Mouse (Mus musculus) erythroblast, adult 5-6 weeks (primary cell): ENCODE results near the gene Stac3. TPM values are rescaled to one million over a fixed set of nuclear protein-coding genes. Genes with fewer than 3 reads are reported as not detected.

Source experiments
- ATAC-seq: replicated peaks from 2 replicates; pipeline ENCODE4 v1.8.0; 2016; ENCODE audit warnings: moderate number of reproducible peaks, mild to moderate bottlenecking, moderate TSS enrichment, inconsistent platforms; ENCODE audit not compliant: poor library complexity, low FRiP score, severe bottlenecking
- total RNA-seq, 2 experiments: library from RNA; stranded (forward) in 1 of 2; stranded (reverse) in 1 of 2; fragments of 150-400 nt in 1 of 2; fragments of 200-764, 138-1000 nt in 1 of 2; gene quantifications; 2 replicates each; pipeline versions ENCODE4 v1.2.3 to v1.2.4; 2015 to 2017; ENCODE audit warnings: low replicate concordance in 2 of 2

Gene Stac3
- not detected in 2 replicates for total RNA-seq (2015; ENCODE audit: low replicate concordance)
- not detected in 2 replicates for total RNA-seq (2017; ENCODE audit: low replicate concordance)

DNA sequence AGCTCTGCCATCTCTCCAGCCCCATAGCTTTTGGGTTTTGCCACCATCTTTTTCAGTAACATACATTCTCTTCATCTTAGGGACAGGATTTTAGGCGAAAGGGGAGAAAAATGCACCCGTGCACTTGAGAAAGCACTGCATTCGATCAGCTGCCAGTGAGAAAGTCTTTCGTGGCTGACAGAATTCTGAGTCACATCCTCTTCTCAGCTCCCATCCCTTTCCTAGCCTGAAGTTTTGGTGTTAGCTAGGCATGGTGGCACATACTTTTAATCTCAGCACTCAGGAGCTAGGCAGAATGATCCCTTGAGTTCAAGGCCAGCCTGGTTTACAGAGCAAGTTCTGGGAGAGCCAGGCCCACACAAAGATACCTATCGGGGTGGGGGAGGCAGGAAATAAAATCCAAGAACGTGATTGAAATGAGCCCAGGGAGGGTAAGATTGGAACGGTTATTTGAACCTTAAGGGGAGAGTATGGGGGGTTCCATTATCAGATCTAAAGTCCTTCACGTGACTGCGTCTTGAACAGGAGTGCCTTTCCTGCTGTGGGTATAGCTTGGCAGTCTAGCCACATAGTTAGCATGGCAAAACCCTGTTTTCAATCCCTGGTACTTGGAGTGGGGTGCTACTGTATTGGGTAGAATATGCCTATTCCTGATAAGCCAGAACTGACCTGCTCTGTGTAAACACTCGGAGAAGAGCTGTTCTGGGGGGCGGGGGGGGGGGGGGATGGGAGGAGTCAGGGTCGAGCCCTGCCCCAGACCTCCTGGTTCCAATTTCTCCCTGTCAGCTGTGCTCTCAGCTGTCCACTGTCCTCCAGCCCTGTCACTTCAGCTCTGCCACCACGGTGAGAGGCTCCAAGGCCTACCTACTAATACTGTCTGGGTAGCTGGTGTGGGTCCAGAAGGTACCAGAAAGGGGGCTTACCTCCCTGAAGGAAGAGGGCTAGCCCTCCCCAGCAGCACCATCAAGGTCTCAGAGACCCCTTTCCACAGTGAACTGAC, at the start of gene Stac3:
Gene Stac3 (plus strand): TSS at position 793 of the 1,000 bp plus-strand sequence.
- ATAC-seq, result no peak

GRCm38 (mm10) chr10:127453701-127454100, 47.8 kb upstream of the Stac3 start:
- ATAC-seq, result no peak

- no peak for ATAC-seq
Observed at GRCm38 (mm10) chr10:127462411-127463096, 38.9 kb upstream of the Stac3 start.

GRCm38 (mm10) chr10:127471281-127471988, 30.1 kb upstream of the Stac3 start:
- no peak for ATAC-seq

- ATAC-seq, result no peak
Observed at GRCm38 (mm10) chr10:127472722-127473121, 28.8 kb upstream of the Stac3 start.

- ATAC-seq, result no peak
Observed at GRCm38 (mm10) chr10:127475175-127475574, 26.3 kb upstream of the Stac3 start.

DNA sequence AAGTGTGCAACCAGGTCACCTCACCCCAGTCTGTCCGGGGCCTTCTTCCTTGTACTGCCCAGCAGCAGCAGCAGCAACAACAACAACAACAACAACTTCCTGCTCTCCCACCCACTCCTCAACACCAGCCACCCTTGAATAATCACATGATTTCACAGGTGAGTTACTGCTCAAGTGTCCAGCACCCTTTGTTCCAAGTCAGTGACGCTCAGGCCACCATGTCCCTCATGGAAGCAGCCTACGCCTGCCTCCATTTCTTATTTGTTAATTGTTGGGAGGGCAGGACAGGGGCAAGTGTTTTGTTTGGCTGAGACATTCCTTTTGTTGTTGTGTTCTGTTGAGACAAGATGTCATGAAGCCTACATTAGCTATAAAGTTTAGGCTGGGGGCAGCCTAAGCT, 24.9 kb upstream of the Stac3 start:
- no peak for ATAC-seq

DNA sequence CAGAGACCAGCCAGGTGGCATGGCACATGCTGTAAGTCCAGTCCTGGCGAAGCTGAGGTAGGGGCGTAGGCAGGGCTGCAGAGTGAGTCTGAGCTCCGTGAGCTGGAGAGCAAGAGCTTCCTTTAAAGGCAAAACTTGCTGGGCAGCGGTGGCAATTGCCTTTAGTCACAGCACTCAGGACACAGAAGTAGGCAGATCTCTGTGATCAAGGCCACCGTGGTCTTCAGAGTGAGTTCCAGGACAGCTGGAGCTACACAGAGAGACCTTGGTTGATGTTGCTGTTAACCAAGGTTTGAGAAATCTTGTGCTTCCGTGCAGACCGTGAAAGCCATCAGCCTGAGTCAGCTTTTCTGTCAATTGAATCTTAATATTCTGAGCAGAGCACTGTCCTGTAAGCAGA, 24.2 kb upstream of the Stac3 start:
- ATAC-seq, result no peak

- ATAC-seq, result no peak
Observed at GRCm38 (mm10) chr10:127479131-127479530, 22.4 kb upstream of the Stac3 start.

DNA sequence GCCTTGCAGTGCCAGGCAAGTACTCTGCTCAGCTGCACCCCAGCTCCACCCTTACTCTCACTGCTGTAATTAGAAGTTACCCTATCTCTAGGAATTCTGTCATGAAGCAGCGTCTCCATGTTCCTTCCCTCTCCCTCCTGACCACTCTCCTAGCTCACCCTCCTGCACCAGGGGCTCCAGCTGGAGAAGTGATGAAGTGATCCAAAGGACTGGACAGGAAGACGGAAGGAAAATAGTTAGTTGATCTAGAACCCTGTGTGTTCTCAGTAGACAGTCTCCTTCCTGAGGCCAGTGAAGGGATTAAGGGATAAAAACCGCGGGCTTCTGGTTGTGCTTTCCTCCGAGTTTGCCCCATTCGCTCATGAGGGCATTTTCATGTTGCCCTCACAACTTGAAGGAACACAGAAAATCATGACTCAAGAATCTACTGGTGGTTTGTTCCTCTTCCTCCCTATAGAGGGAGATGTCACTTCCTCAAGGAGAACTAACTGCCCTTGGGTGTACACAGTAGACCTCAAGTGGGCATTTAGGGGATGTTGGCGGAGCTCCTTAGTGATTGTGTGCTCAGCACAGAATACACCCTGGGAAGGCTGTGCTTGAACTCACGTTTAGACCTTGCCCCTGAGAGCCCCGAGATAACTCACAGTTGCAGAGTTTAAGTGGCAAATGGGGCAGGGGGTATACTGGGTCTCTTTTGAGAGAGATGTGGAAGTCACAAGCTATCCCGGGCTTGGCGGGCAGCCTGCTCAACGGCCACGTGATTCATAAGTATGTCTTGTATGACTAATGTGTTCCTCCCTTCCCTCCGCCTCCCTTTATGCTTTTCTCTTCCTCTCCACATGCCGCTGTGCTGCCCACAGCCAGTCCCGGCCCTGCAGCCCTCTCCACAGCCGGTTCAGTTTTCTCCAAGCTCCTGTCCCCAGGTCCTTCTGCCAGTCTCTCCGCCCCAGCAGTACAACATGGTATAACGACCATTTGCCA, 20.4 kb upstream of the Stac3 start:
- ATAC-seq, result no peak

DNA sequence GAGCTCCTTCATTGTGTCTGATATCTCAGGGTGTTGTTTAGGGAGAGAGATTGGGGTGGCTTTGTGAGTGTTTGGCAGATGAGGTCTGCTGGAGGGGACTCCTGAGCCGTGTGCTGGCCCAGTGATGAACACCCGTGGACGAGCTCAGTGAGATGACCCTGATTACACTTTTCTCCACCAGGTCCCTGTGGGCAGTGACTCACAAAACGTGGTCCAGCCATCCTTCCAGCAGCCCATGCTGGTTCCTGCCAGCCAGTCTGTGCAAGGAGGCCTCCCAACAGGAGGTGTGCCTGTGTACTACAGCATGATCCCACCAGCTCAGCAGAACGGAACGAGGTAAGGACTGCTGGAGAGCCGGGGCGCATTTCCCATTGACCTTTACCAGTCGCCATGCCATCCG, 16.3 kb upstream of the Stac3 start:
- no peak for ATAC-seq

GRCm38 (mm10) chr10:127488856-127489255, 12.6 kb upstream of the Stac3 start:
- no peak for ATAC-seq

- no peak for ATAC-seq
Observed at GRCm38 (mm10) chr10:127490160-127491127, 11.0 kb upstream of the Stac3 start.

DNA sequence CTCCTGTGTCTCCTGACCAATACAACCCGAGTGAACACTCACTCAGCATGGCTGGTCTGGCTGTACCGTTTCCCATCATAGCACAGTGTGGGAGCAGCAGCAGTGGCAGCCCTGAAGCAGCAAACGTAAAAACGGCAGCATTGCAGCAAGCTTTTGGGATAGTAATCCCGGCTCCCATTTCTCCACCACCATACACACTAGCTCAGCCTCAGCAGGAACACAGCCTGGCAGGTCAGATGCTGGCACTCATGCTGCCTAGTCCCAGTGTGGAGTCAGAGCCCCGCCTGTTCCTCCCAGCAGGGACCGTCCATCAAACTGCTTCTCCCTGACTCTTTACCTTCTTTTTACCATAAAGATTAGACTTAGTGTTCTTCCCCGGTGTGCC, 10.4 kb upstream of the Stac3 start:
- ATAC-seq, result no peak

DNA sequence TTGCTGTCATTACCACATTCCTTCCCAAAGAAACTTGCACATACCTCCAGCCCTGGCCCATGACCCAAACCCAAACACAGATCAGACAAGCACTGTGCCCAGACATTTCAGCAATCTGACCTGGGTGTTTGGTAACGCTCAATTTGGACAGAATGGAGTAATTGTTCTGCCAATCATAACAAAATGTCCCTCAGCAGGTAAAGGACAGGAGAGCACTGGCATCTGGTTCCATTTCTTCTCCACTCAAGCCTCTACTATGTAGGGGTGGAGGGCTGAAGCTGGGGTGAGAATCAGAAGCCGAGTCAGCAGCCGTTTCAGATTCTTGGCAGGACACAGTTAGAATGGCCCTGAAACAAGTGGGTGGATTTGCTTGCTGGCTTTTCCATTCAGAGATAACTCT, 9.4 kb upstream of the Stac3 start:
- ATAC-seq, result no peak

- no peak for ATAC-seq
Observed at GRCm38 (mm10) chr10:127496156-127496555, 5.3 kb upstream of the Stac3 start.

DNA sequence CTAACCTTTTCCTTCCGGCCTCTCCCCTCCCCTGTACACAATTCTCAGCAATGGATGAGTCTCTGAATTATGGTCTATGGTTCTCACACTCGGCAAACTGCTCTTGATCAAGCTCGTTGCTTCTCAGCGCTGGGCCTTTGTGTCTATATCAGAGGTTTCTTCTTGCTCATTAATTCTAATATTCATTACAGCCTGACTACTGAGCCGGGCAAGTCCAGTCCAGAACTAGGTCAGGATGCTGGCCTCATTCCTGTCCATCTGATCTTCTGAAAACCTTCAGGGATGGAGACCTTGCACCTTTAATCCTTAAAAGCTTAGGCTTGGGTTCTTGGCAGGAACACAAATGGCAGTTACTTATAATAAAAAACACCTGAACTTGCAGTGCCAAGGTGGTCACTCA, 2.0 kb upstream of the Stac3 start:
- no peak for ATAC-seq

DNA sequence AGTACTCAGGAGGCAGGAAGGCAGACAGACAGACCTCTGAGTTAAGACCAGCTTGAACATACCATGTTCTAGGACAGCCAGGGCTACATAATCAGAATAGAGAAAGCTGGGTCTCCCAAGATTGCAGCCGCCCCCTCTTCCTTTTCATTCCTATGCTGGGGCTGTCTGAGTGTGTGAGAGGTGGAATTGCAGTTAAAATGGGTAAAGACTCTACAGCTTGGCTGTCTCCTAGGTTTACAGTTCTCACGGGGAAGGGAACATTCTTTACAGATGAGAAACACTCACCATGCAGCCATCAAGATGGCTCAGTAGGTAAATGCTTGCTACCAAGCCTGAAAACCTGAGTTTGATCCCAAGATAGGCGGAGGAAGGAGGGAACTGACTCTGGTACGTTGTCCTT, 1.4 kb upstream of the Stac3 start:
- no peak for ATAC-seq
